Mouse (Mus musculus): Measurements from ENCODE around the gene Pold3. TPM values are rescaled to one million over a fixed set of nuclear protein-coding genes. Genes with fewer than 3 reads are reported as not detected.

Gene Pold3
- polyA plus RNA-seq, 1 experiment from 2014 or later, result 46.1 TPM

- Histone ChIP-seq H3K4me1 (ENCODE audit: control insufficient read depth, insufficient read depth, low read length) (no peaks in the 10 kb centered on the region), H3K4me2 (ENCODE audit: low read depth, low read length) (no peak overlapping the region), H3K36me3 (ENCODE audit: control insufficient read depth, insufficient read depth, low read length) (no peaks in the 10 kb centered on the region), H3K27ac (replicated peaks; ENCODE audit: low read depth, low read length) (no peak overlapping the region), H3K4me3 (ENCODE audit: low read depth, low read length) (no peak overlapping the region), H3K9me3 (ENCODE audit: control insufficient read depth, low read length) (no peaks in the 10 kb centered on the region), H3K27me3 (replicated peaks; ENCODE audit: control insufficient read depth, insufficient read depth, low read length) (no peaks in the 10 kb centered on the region), H3K9ac (ENCODE audit: low read depth, low read length) (no peak overlapping the region)
- no peak for DNase-seq (ENCODE audit: low spot score)
- no peak for ATAC-seq (ENCODE audit: low read depth)
- 89% methylated on average over 4 of the region's 4 CpGs for WGBS
Measured at GRCm38 (mm10) chr7:100148586-100148985, 27.2 kb upstream of the Pold3 start.

- ATAC-seq (ENCODE audit: low read depth) (no peak), DNase-seq (ENCODE audit: low spot score) (no peak)
- Histone ChIP-seq H3K9me3 (ENCODE audit: control insufficient read depth, low read length) (peaks cover 8% of the 10 kb centered on the region; the same call in 1 of the 2 replicates), H3K27ac (replicated peaks; ENCODE audit: low read depth, low read length) (no peak overlapping the region), H3K9ac (ENCODE audit: low read depth, low read length) (no peak overlapping the region), H3K4me1 (ENCODE audit: control insufficient read depth, insufficient read depth, low read length) (no peaks in the 10 kb centered on the region), H3K4me3 (ENCODE audit: low read depth, low read length) (no peak overlapping the region), H3K36me3 (ENCODE audit: control insufficient read depth, insufficient read depth, low read length) (no peaks in the 10 kb centered on the region), H3K27me3 (replicated peaks; ENCODE audit: control insufficient read depth, insufficient read depth, low read length) (no peaks in the 10 kb centered on the region), H3K4me2 (ENCODE audit: low read depth, low read length) (no peak overlapping the region)
- 65% methylated on average over 1 of the region's 1 CpGs for WGBS
Measured at GRCm38 (mm10) chr7:100140591-100140990, 19.2 kb upstream of the Pold3 start.

- no peak overlapping the region for H3K9ac ChIP-seq (ENCODE audit: low read depth, low read length)
- no peak overlapping the region for H3K27ac ChIP-seq (replicated peaks; ENCODE audit: low read depth, low read length)
- no peaks in the 10 kb centered on the region for H3K36me3 ChIP-seq (ENCODE audit: control insufficient read depth, insufficient read depth, low read length)
- no peak overlapping the region for H3K4me3 ChIP-seq (ENCODE audit: low read depth, low read length)
- no peak overlapping the region for H3K4me2 ChIP-seq (ENCODE audit: low read depth, low read length)
- no peaks in the 10 kb centered on the region for H3K4me1 ChIP-seq (ENCODE audit: control insufficient read depth, insufficient read depth, low read length)
- no peaks in the 10 kb centered on the region for H3K27me3 ChIP-seq (replicated peaks; ENCODE audit: control insufficient read depth, insufficient read depth, low read length)
- 86% methylated on average over 4 of the region's 4 CpGs for WGBS
- no peak for DNase-seq (ENCODE audit: low spot score)
- ATAC-seq (ENCODE audit: low read depth), result no peak
- H3K9me3 ChIP-seq (ENCODE audit: control insufficient read depth, low read length), result peaks cover 8% of the 10 kb centered on the region; the same call in 1 of the 2 replicates
Measured at GRCm38 (mm10) chr7:100138075-100138474, 16.7 kb upstream of the Pold3 start.

GRCm38 (mm10) chr7:100137038-100137437, 15.7 kb upstream of the Pold3 start:
- ATAC-seq (ENCODE audit: low read depth), result no peak
- Histone ChIP-seq H3K9me3 (ENCODE audit: control insufficient read depth, low read length) (0 out of 2 replicates have a peak, but pooled peaks cover under 1% of the 10 kb centered on the region), H3K27me3 (replicated peaks; ENCODE audit: control insufficient read depth, insufficient read depth, low read length) (no peaks in the 10 kb centered on the region), H3K36me3 (ENCODE audit: control insufficient read depth, insufficient read depth, low read length) (no peaks in the 10 kb centered on the region), H3K9ac (ENCODE audit: low read depth, low read length) (no peak overlapping the region), H3K4me3 (ENCODE audit: low read depth, low read length) (no peak overlapping the region), H3K27ac (replicated peaks; ENCODE audit: low read depth, low read length) (no peak overlapping the region), H3K4me1 (ENCODE audit: control insufficient read depth, insufficient read depth, low read length) (no peaks in the 10 kb centered on the region), H3K4me2 (ENCODE audit: low read depth, low read length) (no peak overlapping the region)
- 79% methylated on average over 9 of the region's 9 CpGs for WGBS
- peak; percentile 11 for DNase-seq (ENCODE audit: low spot score)

GRCm38 (mm10) chr7:100132379-100132778, 11.0 kb upstream of the Pold3 start:
- Histone ChIP-seq H3K4me3 (ENCODE audit: low read depth, low read length) (no peak overlapping the region), H3K4me1 (ENCODE audit: control insufficient read depth, insufficient read depth, low read length) (no peaks in the 10 kb centered on the region), H3K27me3 (replicated peaks; ENCODE audit: control insufficient read depth, insufficient read depth, low read length) (no peaks in the 10 kb centered on the region), H3K36me3 (ENCODE audit: control insufficient read depth, insufficient read depth, low read length) (no peaks in the 10 kb centered on the region), H3K4me2 (ENCODE audit: low read depth, low read length) (no peak overlapping the region), H3K9me3 (ENCODE audit: control insufficient read depth, low read length) (no peaks in the 10 kb centered on the region), H3K27ac (replicated peaks; ENCODE audit: low read depth, low read length) (no peak overlapping the region), H3K9ac (ENCODE audit: low read depth, low read length) (no peak overlapping the region)
- 68% methylated on average over 1 of the region's 1 CpGs for WGBS
- DNase-seq (ENCODE audit: low spot score), result peak; percentile 7
- ATAC-seq (ENCODE audit: low read depth), result no peak

GRCm38 (mm10) chr7:100130592-100130991, 9.2 kb upstream of the Pold3 start:
- ATAC-seq (ENCODE audit: low read depth), result no peak
- no peaks in the 10 kb centered on the region for H3K4me1 ChIP-seq (ENCODE audit: control insufficient read depth, insufficient read depth, low read length)
- no peaks in the 10 kb centered on the region for H3K9me3 ChIP-seq (ENCODE audit: control insufficient read depth, low read length)
- no peak overlapping the region for H3K4me2 ChIP-seq (ENCODE audit: low read depth, low read length)
- no peak for DNase-seq (ENCODE audit: low spot score)
- H3K9ac ChIP-seq (ENCODE audit: low read depth, low read length), result no peak overlapping the region
- no peak overlapping the region for H3K4me3 ChIP-seq (ENCODE audit: low read depth, low read length)
- no peaks in the 10 kb centered on the region for H3K36me3 ChIP-seq (ENCODE audit: control insufficient read depth, insufficient read depth, low read length)
- WGBS, result 77% methylated on average over 6 of the region's 6 CpGs
- H3K27ac ChIP-seq (replicated peaks; ENCODE audit: low read depth, low read length), result no peak overlapping the region
- no peaks in the 10 kb centered on the region for H3K27me3 ChIP-seq (replicated peaks; ENCODE audit: control insufficient read depth, insufficient read depth, low read length)

GRCm38 (mm10) chr7:100128262-100129041, 7.1 kb upstream of the Pold3 start:
- H3K27ac ChIP-seq (replicated peaks; ENCODE audit: low read depth, low read length), result no peak overlapping the region
- WGBS, result 74% methylated on average over 7 of the region's 7 CpGs
- DNase-seq (ENCODE audit: low spot score), result no peak
- no peak overlapping the region for H3K4me3 ChIP-seq (ENCODE audit: low read depth, low read length)
- H3K4me1 ChIP-seq (ENCODE audit: control insufficient read depth, insufficient read depth, low read length), result no peaks in the 10 kb centered on the region
- no peak for ATAC-seq (ENCODE audit: low read depth)
- H3K27me3 ChIP-seq (replicated peaks; ENCODE audit: control insufficient read depth, insufficient read depth, low read length), result no peaks in the 10 kb centered on the region
- H3K4me2 ChIP-seq (ENCODE audit: low read depth, low read length), result no peak overlapping the region
- no peaks in the 10 kb centered on the region for H3K36me3 ChIP-seq (ENCODE audit: control insufficient read depth, insufficient read depth, low read length)
- no peaks in the 10 kb centered on the region for H3K9me3 ChIP-seq (ENCODE audit: control insufficient read depth, low read length)
- no peak overlapping the region for H3K9ac ChIP-seq (ENCODE audit: low read depth, low read length)

- Histone ChIP-seq H3K4me1 (ENCODE audit: control insufficient read depth, insufficient read depth, low read length) (no peaks in the 10 kb centered on the region), H3K4me3 (ENCODE audit: low read depth, low read length) (no peak overlapping the region), H3K36me3 (ENCODE audit: control insufficient read depth, insufficient read depth, low read length) (no peaks in the 10 kb centered on the region), H3K9me3 (ENCODE audit: control insufficient read depth, low read length) (no peaks in the 10 kb centered on the region), H3K4me2 (ENCODE audit: low read depth, low read length) (no peak overlapping the region), H3K9ac (ENCODE audit: low read depth, low read length) (no peak overlapping the region), H3K27ac (replicated peaks; ENCODE audit: low read depth, low read length) (no peak overlapping the region), H3K27me3 (replicated peaks; ENCODE audit: control insufficient read depth, insufficient read depth, low read length) (no peaks in the 10 kb centered on the region)
- WGBS, result 77% methylated on average over 7 of the region's 7 CpGs
- no peak for ATAC-seq (ENCODE audit: low read depth)
- DNase-seq (ENCODE audit: low spot score), result no peak
Measured at GRCm38 (mm10) chr7:100126514-100126913, 5.1 kb upstream of the Pold3 start.

GRCm38 (mm10) chr7:100125166-100125565, 3.8 kb upstream of the Pold3 start:
- H3K9ac ChIP-seq (ENCODE audit: low read depth, low read length), result no peak overlapping the region
- WGBS, result 72% methylated on average over 4 of the region's 4 CpGs
- H3K9me3 ChIP-seq (ENCODE audit: control insufficient read depth, low read length), result no peaks in the 10 kb centered on the region
- no peaks in the 10 kb centered on the region for H3K27me3 ChIP-seq (replicated peaks; ENCODE audit: control insufficient read depth, insufficient read depth, low read length)
- no peak overlapping the region for H3K4me2 ChIP-seq (ENCODE audit: low read depth, low read length)
- no peak overlapping the region for H3K27ac ChIP-seq (replicated peaks; ENCODE audit: low read depth, low read length)
- H3K4me3 ChIP-seq (ENCODE audit: low read depth, low read length), result no peak overlapping the region
- DNase-seq (ENCODE audit: low spot score) (no peak), ATAC-seq (ENCODE audit: low read depth) (no peak)
- no peaks in the 10 kb centered on the region for H3K36me3 ChIP-seq (ENCODE audit: control insufficient read depth, insufficient read depth, low read length)
- no peaks in the 10 kb centered on the region; the same call in 1 of the 2 replicates for H3K4me1 ChIP-seq (ENCODE audit: control insufficient read depth, insufficient read depth, low read length)
